Comparison of ENCODE assay signal across 8 mouse cellular contexts in the genomic region with DNA sequence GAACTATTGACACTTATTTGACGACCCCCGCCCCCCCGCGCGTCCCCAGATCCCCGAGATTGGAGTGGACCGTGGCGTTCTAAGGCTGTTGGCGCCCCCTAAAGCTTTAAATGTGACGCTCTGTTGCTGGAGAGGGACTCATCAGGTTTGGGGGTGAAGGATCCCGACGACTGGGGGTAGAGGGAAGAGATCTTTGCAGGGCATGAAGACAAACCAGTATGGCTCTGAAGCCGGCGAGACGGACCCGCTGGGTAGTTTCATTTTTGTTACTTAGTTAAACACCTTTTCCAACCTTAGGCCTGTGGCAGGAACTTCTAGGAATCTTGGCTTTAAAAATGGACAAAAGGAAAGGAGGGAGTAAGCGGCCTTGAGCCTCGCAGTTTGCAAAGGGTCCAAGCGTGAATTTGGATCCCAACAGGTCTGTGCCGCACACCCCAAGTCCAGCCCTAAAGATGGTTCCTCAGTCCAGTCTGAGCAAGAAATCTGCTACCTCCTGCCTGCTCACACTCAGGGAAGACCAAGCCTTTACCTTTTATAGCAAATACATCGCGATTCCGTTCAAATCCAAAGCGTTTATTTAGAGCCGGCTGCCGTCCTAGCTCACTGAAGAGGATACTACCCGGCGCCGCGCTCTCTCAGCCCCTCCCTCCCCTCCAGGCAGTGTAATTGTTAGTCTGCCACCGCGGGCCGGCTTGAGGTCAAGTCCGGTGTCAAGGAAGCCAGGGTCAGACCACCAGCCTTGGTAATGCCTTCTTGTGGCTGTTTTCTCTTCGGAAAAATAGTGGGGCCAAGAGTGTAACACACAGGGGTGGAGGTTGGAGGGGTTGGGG. TPM values are rescaled to one million over a fixed set of nuclear protein-coding genes. Genes with fewer than 3 reads are reported as not detected.
A peak's percentile ranks its signal among the peaks of the same experiment; 100 is the strongest.
DNase-seq lines count a peak whose midpoint lies in the region; ATAC-seq and TF ChIP-seq lines count a peak whose summit lies in the region.

No protein-coding gene starts in this region.

- under 1% methylated on average over 35 of the region's 35 CpGs for WGBS in embryonic facial prominence, embryonic 15.5 days
- 1% methylated on average over 35 of the region's 35 CpGs for WGBS in hindbrain, embryonic 16.5 days
- WGBS in liver, embryonic 14.5 days (ENCODE audit: insufficient replicate concordance): 1% methylated on average over 35 of the region's 35 CpGs
- WGBS in neural tube, embryonic 13.5 days: under 1% methylated on average over 35 of the region's 35 CpGs

- peak overlapping the region; percentile 52 for H3K9ac ChIP-seq in embryonic facial prominence, embryonic 15.5 days
- H3K9ac ChIP-seq in hindbrain, embryonic 16.5 days (ENCODE audit: low read depth, low read length): peak overlapping the region; percentile 61
- H3K9ac ChIP-seq in liver, embryonic 14.5 days (replicated peaks): 0 out of 2 replicates have a peak overlapping the region, but pooled peaks have one; percentile 16
- H3K9ac ChIP-seq in neural tube, embryonic 13.5 days: peak overlapping the region; percentile 64

- H3K4me2 ChIP-seq in embryonic facial prominence, embryonic 15.5 days (replicated peaks): peak overlapping the region; percentile 92
- H3K4me2 ChIP-seq in hindbrain, embryonic 16.5 days (ENCODE audit: low read length): peak overlapping the region; percentile 98
- H3K4me2 ChIP-seq in liver, embryonic 14.5 days (ENCODE audit: low read depth): peak overlapping the region; percentile 38
- H3K4me2 ChIP-seq in neural tube, embryonic 13.5 days: peak overlapping the region; percentile 97

- peaks cover 55% of the 10 kb centered on the region for H3K4me1 ChIP-seq in E14TG2a.4 (replicated peaks; ENCODE audit: low read depth, low read length)
- peaks cover 26% of the 10 kb centered on the region for H3K4me1 ChIP-seq in embryonic facial prominence, embryonic 15.5 days
- peaks cover 16% of the 10 kb centered on the region for H3K4me1 ChIP-seq in hindbrain, embryonic 16.5 days (ENCODE audit: control insufficient read depth, insufficient read depth, low read depth, low read length)
- H3K4me1 ChIP-seq in liver, embryonic 14.5 days (replicated peaks; ENCODE audit: control insufficient read depth in 2 of 2, insufficient read depth in 2 of 2, low read length in 1 of 2): 0 out of 4 replicates have a peak, but pooled peaks cover 0 to 2% of the 10 kb centered on the region in 2 experiments
- peaks cover 19% of the 10 kb centered on the region for H3K4me1 ChIP-seq in neural tube, embryonic 13.5 days (replicated peaks)

- peak; percentile 67 for ATAC-seq in embryonic facial prominence, embryonic 15.5 days (ENCODE audit: insufficient number of reproducible peaks, low FRiP score, low TSS enrichment, low read depth)
- ATAC-seq in hindbrain, embryonic 16.5 days: peak; percentile 44; the same call in 1 of the 2 replicates
- ATAC-seq in liver, embryonic 14.5 days (ENCODE audit: insufficient read depth): no peak
- peak; percentile 44 for ATAC-seq in neural tube, embryonic 13.5 days (ENCODE audit: low read depth)

- H3K36me3 ChIP-seq in E14TG2a.4 (ENCODE audit: insufficient read depth, low read length): no peaks in the 10 kb centered on the region
- H3K36me3 ChIP-seq in embryonic facial prominence, embryonic 15.5 days: no peaks in the 10 kb centered on the region
- no peaks in the 10 kb centered on the region for H3K36me3 ChIP-seq in hindbrain, embryonic 16.5 days (ENCODE audit: control insufficient read depth, insufficient read depth, low read length)
- H3K36me3 ChIP-seq in liver, embryonic 14.5 days (replicated peaks; ENCODE audit: control insufficient read depth, insufficient read depth, low read depth): no peaks in the 10 kb centered on the region
- H3K36me3 ChIP-seq in neural tube, embryonic 13.5 days: no peaks in the 10 kb centered on the region

- DNase-seq in adrenal gland, adult 18-20 months (ENCODE audit: low spot score in 2 of 2): peak; percentile 10 to 36
- no peak for DNase-seq in adrenal gland, postnatal 4 days (ENCODE audit: low spot score in 2 of 2)
- no peak for DNase-seq in liver, embryonic 14.5 days (ENCODE audit: low read depth in 3 of 3, low spot score in 3 of 3)
- no peak for DNase-seq in cerebellum, postnatal 36 days

- no peak for TF ChIP-seq EP300 in liver, embryonic 14.5 days (IDR thresholded peaks at IDR 0.05; ENCODE audit: low read depth)

- H3K4me3 ChIP-seq in E14TG2a.4 (replicated peaks; ENCODE audit: low read length): peak overlapping the region; percentile 82
- H3K4me3 ChIP-seq in embryonic facial prominence, embryonic 15.5 days (replicated peaks): peak overlapping the region; percentile 62
- H3K4me3 ChIP-seq in hindbrain, embryonic 16.5 days (ENCODE audit: low read length): peak overlapping the region; percentile 55
- peak overlapping the region; percentile 49 to 55 for H3K4me3 ChIP-seq in liver, embryonic 14.5 days (ENCODE audit: insufficient read depth in 1 of 2, low read depth in 2 of 2, low read length in 2 of 2)
- H3K4me3 ChIP-seq in neural tube, embryonic 13.5 days: peak overlapping the region; percentile 49

- no peaks in the 10 kb centered on the region for H3K9me3 ChIP-seq in E14TG2a.4 (ENCODE audit: low read length)
- H3K9me3 ChIP-seq in embryonic facial prominence, embryonic 15.5 days (replicated peaks): no peaks in the 10 kb centered on the region
- no peaks in the 10 kb centered on the region for H3K9me3 ChIP-seq in hindbrain, embryonic 16.5 days (ENCODE audit: control insufficient read depth, low read length)
- no peaks in the 10 kb centered on the region for H3K9me3 ChIP-seq in liver, embryonic 14.5 days (ENCODE audit: control insufficient read depth, low read length)
- no peaks in the 10 kb centered on the region for H3K9me3 ChIP-seq in neural tube, embryonic 13.5 days

- H3K27ac ChIP-seq in embryonic facial prominence, embryonic 15.5 days (replicated peaks): peak overlapping the region; percentile 86
- no peak overlapping the region for H3K27ac ChIP-seq in hindbrain, embryonic 16.5 days (ENCODE audit: low read depth, low read length)
- no peak overlapping the region for H3K27ac ChIP-seq in liver, embryonic 14.5 days
- no peak overlapping the region for H3K27ac ChIP-seq in neural tube, embryonic 13.5 days (replicated peaks)

- peaks cover 54% of the 10 kb centered on the region for H3K27me3 ChIP-seq in E14TG2a.4 (ENCODE audit: insufficient read depth, low read length)
- peaks cover 3% of the 10 kb centered on the region; the same call in 1 of the 2 replicates for H3K27me3 ChIP-seq in embryonic facial prominence, embryonic 15.5 days
- peaks cover 21% of the 10 kb centered on the region for H3K27me3 ChIP-seq in hindbrain, embryonic 16.5 days (replicated peaks; ENCODE audit: control insufficient read depth, insufficient read depth, low read length)
- H3K27me3 ChIP-seq in liver, embryonic 14.5 days (ENCODE audit: control insufficient read depth, insufficient read depth, low read length): peaks cover 15% of the 10 kb centered on the region
- peaks cover 55% of the 10 kb centered on the region for H3K27me3 ChIP-seq in neural tube, embryonic 13.5 days

- TF ChIP-seq CTCF in E14TG2a.4 (conservative IDR thresholded peaks at IDR 0.05; ENCODE audit: low read length): no peak
- TF ChIP-seq CTCF in liver, embryonic 14.5 days (IDR thresholded peaks at IDR 0.05; ENCODE audit: low read depth): peak; percentile 26; the same call in 1 of the 2 replicates

RNA-seq across cellular contexts. Expression of a gene that starts 1.7 kb away (rescaled TPM):
- 1 to 10 TPM; 2.6 to 2.8 TPM for total RNA-seq in adrenal gland, adult 18-20 months (2021)
- 1 to 10 TPM; 4.9 to 6.3 TPM for total RNA-seq in adrenal gland, postnatal 4 days (2021)
- 16.8 and 17.2 TPM in 2 replicates for polyA plus RNA-seq in embryonic facial prominence, embryonic 15.5 days (2015; fragmentation: Nextera tagmentation; extraction: Ambion mirVana)
- polyA plus RNA-seq in hindbrain, embryonic 16.5 days (2015; fragmentation: Nextera tagmentation; extraction: Ambion mirVana): 1.3 TPM in 2 replicates
- polyA plus RNA-seq in liver, embryonic 14.5 days (2012; rRNA removed): 3.1 and 3.2 TPM in 2 replicates
- 6.4 and 8.1 TPM in 2 replicates for polyA plus RNA-seq in liver, embryonic 14.5 days (2014; fragmentation: Nextera tagmentation; extraction: Ambion mirVana)
- polyA plus RNA-seq in neural tube, embryonic 13.5 days (2015; fragmentation: Nextera tagmentation; extraction: Ambion mirVana): 1.2 and 2.0 TPM in 2 replicates

Comparison
In these comparisons a context has a peak if more than half of its experiments do, and no peak if none do; other contexts are left out.
1. DNase-seq: peak in adrenal gland, adult 18-20 months (2 of 2); none in adrenal gland, postnatal 4 days (0 of 2), liver, embryonic 14.5 days (0 of 3) and cerebellum, postnatal 36 days (0 of 2).
2. H3K4me2 ChIP-seq: peak in every context shown above with its lines; median percentile 98 in hindbrain, embryonic 16.5 days; 97 in neural tube, embryonic 13.5 days; 92 in embryonic facial prominence, embryonic 15.5 days; 38 in liver, embryonic 14.5 days.
3. Peak in every context shown above with its lines, with median percentiles within 50 percentile points of each other: H3K4me3 ChIP-seq and H3K9ac ChIP-seq.